Mouse (Mus musculus): ENCODE measurements around the gene Ptprd. TPM values are rescaled to one million over a fixed set of nuclear protein-coding genes. Genes with fewer than 3 reads are reported as not detected.

Gene Ptprd
- polyA plus RNA-seq, 1 experiment from 2014 or later = 96.7 TPM

DNA sequence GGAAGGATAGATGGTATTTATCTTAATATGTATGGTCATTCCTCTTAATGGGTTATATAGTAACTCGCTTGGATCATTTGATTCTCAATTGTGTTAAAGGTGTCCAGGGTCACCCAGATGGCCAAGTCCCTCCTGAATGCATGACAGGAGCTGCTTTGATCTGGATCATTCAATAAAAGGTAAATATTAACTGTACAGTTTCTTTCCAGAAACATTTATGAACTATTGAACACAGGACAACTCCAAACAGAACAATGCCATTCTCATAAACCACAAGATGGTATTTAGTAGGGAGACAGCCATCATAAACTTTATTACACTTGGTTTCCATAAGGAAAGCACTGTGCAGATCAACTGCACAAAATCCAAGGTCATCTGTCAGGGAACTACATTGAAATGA, 2056.0 kb downstream of the Ptprd start:
- H3K9ac ChIP-seq = no peak overlapping the region
- H3K4me1 ChIP-seq (replicated peaks) = no peaks in the 10 kb centered on the region
- H3K27ac ChIP-seq = no peak overlapping the region
- H3K4me3 ChIP-seq = no peak overlapping the region
- H3K36me3 ChIP-seq = no peaks in the 10 kb centered on the region
- no peaks in the 10 kb centered on the region for H3K9me3 ChIP-seq
- no peak overlapping the region for H3K4me2 ChIP-seq
- WGBS = 83% methylated on average over 1 of the region's 1 CpGs
- no peaks in the 10 kb centered on the region for H3K27me3 ChIP-seq
- ATAC-seq (ENCODE audit: low FRiP score) = no peak

DNA sequence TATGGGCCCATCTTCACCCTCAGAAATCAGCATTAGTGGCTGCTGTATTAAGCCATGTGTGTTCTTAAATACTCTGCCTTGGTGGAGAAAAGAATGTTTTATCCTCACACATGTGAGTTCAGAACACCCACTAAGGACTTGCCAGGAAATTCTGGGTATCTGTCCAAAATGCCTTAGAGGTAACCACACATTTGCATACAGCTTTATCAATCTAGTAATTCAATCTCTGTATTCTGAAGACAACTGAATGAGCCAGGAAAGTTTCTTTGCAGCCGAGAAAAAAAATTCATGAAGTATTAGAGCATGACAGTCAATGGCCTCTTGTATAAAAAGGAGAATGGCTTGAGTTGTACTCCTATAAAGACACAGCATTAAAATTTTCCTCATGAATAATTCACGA, 2057.6 kb downstream of the Ptprd start:
- WGBS = 21% methylated on average over 2 of the region's 2 CpGs

DNA sequence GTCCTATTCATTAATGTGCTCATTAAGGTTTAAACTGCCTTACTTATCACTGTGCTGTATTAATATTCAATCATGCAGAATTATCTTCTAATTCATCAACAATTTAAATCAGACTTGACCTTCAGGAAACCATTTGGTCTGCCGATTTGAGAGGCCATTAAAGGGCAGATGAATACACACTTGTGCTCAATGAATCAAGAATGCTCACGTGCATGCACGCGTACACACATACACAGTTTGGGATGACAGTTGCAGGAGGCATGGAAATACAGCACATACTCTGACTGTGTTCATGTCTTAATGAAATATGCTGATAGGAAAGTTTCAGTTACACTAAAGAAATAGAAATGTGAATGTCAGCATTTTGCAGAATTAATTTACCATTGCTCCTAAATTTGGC, 2066.8 kb downstream of the Ptprd start:
- no peak overlapping the region for H3K4me2 ChIP-seq
- H3K36me3 ChIP-seq = no peaks in the 10 kb centered on the region
- H3K27ac ChIP-seq = no peak overlapping the region
- WGBS = 50% methylated on average over 4 of the region's 4 CpGs
- no peaks in the 10 kb centered on the region for H3K27me3 ChIP-seq
- peaks cover 5% of the 10 kb centered on the region; the same call in 1 of the 2 replicates for H3K4me1 ChIP-seq (replicated peaks)
- no peak overlapping the region for H3K9ac ChIP-seq
- no peaks in the 10 kb centered on the region for H3K9me3 ChIP-seq
- no peak overlapping the region for H3K4me3 ChIP-seq
- ATAC-seq (ENCODE audit: low FRiP score) = no peak

More for the DNA sequence above, 2057.6 kb downstream of the Ptprd start:
- Histone ChIP-seq H3K4me1 (replicated peaks) (no peaks in the 10 kb centered on the region), H3K9me3 (no peaks in the 10 kb centered on the region), H3K4me2 (no peak overlapping the region), H3K27ac (no peak overlapping the region), H3K36me3 (no peaks in the 10 kb centered on the region), H3K9ac (no peak overlapping the region), H3K4me3 (no peak overlapping the region), H3K27me3 (no peaks in the 10 kb centered on the region)
- no peak; the same call in 1 of the 2 replicates for ATAC-seq (ENCODE audit: low FRiP score)

DNA sequence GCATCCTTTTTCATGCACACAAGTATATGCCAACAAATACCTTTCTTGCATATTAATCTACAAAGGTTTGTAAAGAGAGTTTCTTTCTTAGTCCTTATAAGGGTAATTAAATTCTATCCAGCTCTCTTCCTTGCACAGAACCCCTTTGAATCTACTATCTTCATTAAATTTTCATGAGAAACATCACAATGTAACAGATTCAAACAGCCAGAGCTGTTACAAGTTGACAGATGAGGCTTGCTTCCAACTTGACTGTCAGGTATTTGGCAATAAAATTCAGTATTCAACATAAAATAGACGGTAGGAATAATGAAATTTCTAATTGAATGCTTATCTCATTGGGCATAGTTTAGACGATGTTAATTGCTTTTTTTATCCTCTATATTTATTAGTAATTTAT, 2067.4 kb downstream of the Ptprd start:
- Histone ChIP-seq H3K27ac (no peak overlapping the region), H3K9ac (no peak overlapping the region), H3K4me3 (no peak overlapping the region), H3K4me1 (replicated peaks) (peaks cover 5% of the 10 kb centered on the region; the same call in 1 of the 2 replicates), H3K4me2 (no peak overlapping the region), H3K9me3 (no peaks in the 10 kb centered on the region), H3K36me3 (no peaks in the 10 kb centered on the region), H3K27me3 (no peaks in the 10 kb centered on the region)
- WGBS = 36% methylated on average over 2 of the region's 2 CpGs
- no peak for ATAC-seq (ENCODE audit: low FRiP score)

DNA sequence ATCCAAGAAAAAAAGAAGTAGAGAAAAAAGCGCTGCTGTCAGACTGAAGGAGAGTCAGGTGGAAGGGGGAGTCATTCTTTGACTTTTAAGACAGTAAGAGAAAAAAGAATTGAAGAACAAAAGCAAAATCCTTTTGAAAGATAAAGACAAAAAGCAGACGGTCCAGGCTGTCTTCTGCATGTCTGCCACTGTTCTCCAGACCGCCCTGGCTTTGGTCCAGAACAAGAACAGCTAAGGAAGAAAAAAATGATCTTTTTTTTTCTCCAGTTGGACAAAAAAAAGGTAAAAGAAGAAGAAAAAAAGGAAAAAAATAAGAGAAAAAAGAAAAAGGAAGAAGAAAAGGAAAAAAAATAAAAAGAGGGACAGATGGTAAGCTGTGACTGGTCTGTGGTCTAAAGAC, 2073.9 kb downstream of the Ptprd start:
- no peak overlapping the region for H3K9ac ChIP-seq
- WGBS = 60% methylated on average over 3 of the region's 3 CpGs
- no peak overlapping the region for H3K27ac ChIP-seq

DNA sequence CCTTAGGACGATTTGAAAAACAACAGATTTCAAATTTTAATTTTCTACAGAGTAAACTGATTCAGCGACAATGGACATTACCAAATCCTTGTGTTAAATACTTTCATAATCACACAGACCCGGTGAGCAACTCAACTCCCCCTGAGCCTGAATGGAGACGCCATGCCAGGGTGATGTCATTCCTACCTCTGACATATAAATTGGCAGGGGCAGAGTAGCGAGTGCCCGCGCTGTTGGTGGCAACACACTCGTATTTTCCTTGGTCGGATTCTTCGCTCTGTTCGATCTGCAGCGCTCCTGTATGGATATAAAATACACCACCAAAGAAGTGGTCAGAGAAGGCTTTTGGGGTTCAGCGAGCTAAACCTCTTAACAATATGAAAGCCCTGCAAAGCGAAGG, 2075.1 kb downstream of the Ptprd start:
- no peak for ATAC-seq (ENCODE audit: low FRiP score)
- H3K36me3 ChIP-seq = no peaks in the 10 kb centered on the region
- H3K4me3 ChIP-seq = no peak overlapping the region
- H3K4me1 ChIP-seq (replicated peaks) = no peaks in the 10 kb centered on the region
- no peak overlapping the region for H3K4me2 ChIP-seq
- no peak overlapping the region for H3K27ac ChIP-seq
- no peaks in the 10 kb centered on the region for H3K27me3 ChIP-seq
- 88% methylated on average over 14 of the region's 14 CpGs for WGBS
- no peak overlapping the region for H3K9ac ChIP-seq
- H3K9me3 ChIP-seq = no peaks in the 10 kb centered on the region

More for the DNA sequence above, 2073.9 kb downstream of the Ptprd start:
- Histone ChIP-seq H3K4me2 (no peak overlapping the region), H3K4me3 (no peak overlapping the region), H3K4me1 (replicated peaks) (no peaks in the 10 kb centered on the region), H3K27me3 (no peaks in the 10 kb centered on the region), H3K36me3 (no peaks in the 10 kb centered on the region), H3K9me3 (no peaks in the 10 kb centered on the region)
- no peak for ATAC-seq (ENCODE audit: low FRiP score)

- no peak overlapping the region for H3K4me2 ChIP-seq
- H3K27me3 ChIP-seq = no peaks in the 10 kb centered on the region
- no peak overlapping the region for H3K9ac ChIP-seq
- H3K4me3 ChIP-seq = no peak overlapping the region
- no peak overlapping the region for H3K27ac ChIP-seq
- H3K4me1 ChIP-seq (replicated peaks) = no peaks in the 10 kb centered on the region
- H3K9me3 ChIP-seq = no peaks in the 10 kb centered on the region
- peaks cover 10% of the 10 kb centered on the region for H3K36me3 ChIP-seq
- 93% methylated on average over 4 of the region's 4 CpGs for whole genome bisulfite sequencing
- no peak for ATAC-seq (ENCODE audit: low FRiP score)
Observed at GRCm38 (mm10) chr4:76091845-76092244, 2119.9 kb downstream of the Ptprd start.

DNA sequence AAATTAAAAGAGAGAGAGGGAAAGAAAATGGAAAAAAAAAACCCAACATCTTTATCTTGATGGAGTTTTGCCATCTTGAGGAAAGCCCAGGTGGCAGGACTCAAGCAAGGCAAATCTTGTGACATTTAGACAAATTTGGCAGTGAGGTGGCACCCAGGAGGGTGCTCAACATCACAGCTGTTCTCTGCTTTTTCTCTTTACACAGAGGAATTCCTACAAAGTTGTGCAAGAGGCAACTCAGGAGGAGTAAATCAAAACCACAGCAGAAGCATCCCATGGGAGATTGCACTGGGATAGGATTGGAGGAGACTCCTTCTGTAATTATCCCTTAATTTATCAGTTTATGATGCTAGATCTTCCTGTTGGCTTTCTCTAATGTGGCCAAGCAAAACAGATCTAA, 2121.9 kb downstream of the Ptprd start:
- Histone ChIP-seq H3K4me3 (no peak overlapping the region), H3K9me3 (no peaks in the 10 kb centered on the region), H3K36me3 (peaks cover 22% of the 10 kb centered on the region), H3K27ac (no peak overlapping the region), H3K27me3 (no peaks in the 10 kb centered on the region), H3K9ac (no peak overlapping the region), H3K4me2 (no peak overlapping the region), H3K4me1 (replicated peaks) (no peaks in the 10 kb centered on the region)
- ATAC-seq (ENCODE audit: low FRiP score) = no peak

- ATAC-seq (ENCODE audit: low FRiP score) = no peak
- H3K4me1 ChIP-seq (replicated peaks) = no peaks in the 10 kb centered on the region
- H3K27ac ChIP-seq = no peak overlapping the region
- no peak overlapping the region for H3K4me2 ChIP-seq
- 88% methylated on average over 1 of the region's 1 CpGs for WGBS
- H3K9ac ChIP-seq = no peak overlapping the region
- H3K9me3 ChIP-seq = no peaks in the 10 kb centered on the region
- H3K36me3 ChIP-seq = peaks cover 13% of the 10 kb centered on the region
- H3K4me3 ChIP-seq = no peak overlapping the region
- H3K27me3 ChIP-seq = no peaks in the 10 kb centered on the region
Observed at GRCm38 (mm10) chr4:76076051-76076450, 2135.7 kb downstream of the Ptprd start.

DNA sequence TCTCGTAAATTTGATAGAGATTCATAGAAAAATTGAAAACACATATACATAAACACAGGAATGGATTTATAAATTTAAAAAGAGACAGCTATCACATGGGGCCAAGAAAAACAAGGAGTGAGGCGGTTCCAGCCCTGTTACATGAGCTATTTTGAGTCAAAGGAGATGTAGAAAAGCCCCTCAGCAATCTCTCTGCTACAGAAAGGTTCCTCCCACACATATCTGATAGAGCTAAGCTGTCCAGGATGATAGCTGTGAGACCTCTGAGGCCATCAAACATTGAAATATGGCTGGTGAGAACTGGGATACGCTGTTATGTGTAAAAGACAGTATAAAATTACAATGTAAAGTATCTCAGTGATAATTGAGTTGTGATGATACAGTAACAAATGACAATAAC, 2138.5 kb downstream of the Ptprd start:
- Histone ChIP-seq H3K4me1 (replicated peaks) (no peaks in the 10 kb centered on the region), H3K9me3 (no peaks in the 10 kb centered on the region), H3K36me3 (peaks cover 11% of the 10 kb centered on the region; the same call in 1 of the 2 replicates), H3K27me3 (no peaks in the 10 kb centered on the region), H3K4me2 (no peak overlapping the region), H3K27ac (no peak overlapping the region), H3K9ac (no peak overlapping the region), H3K4me3 (no peak overlapping the region)
- no peak for ATAC-seq (ENCODE audit: low FRiP score)
- WGBS = 90% methylated on average over 3 of the region's 3 CpGs

DNA sequence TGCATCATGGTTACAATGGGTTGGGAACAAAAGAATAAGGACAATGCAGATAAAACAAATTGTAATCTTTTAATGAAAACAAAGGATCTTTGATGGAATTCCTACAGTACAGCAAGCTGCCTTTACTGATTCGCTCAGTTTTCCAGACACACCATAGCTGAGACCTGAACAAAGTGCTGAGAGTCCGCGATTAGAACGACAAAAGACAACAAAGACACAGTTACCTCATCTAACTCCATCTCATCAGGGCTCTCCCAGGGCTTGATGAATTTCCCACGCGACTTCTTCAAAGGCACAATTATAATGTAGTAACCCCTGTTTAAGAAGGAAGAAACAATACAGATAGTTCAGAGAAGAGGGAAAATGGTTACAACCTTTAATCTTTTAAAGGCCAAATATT, 2140.0 kb downstream of the Ptprd start:
- H3K4me2 ChIP-seq = no peak overlapping the region
- no peak overlapping the region for H3K4me3 ChIP-seq
- H3K27me3 ChIP-seq = no peaks in the 10 kb centered on the region
- WGBS = 69% methylated on average over 6 of the region's 6 CpGs
- no peaks in the 10 kb centered on the region for H3K4me1 ChIP-seq (replicated peaks)
- no peak for ATAC-seq (ENCODE audit: low FRiP score)
- H3K9me3 ChIP-seq = no peaks in the 10 kb centered on the region
- no peak overlapping the region for H3K9ac ChIP-seq
- H3K36me3 ChIP-seq = peaks cover 11% of the 10 kb centered on the region; the same call in 1 of the 2 replicates
- no peak overlapping the region for H3K27ac ChIP-seq

GRCm38 (mm10) chr4:76056836-76057235, 2154.9 kb downstream of the Ptprd start:
- no peaks in the 10 kb centered on the region for H3K4me1 ChIP-seq (replicated peaks)
- no peaks in the 10 kb centered on the region for H3K9me3 ChIP-seq
- H3K36me3 ChIP-seq = no peaks in the 10 kb centered on the region
- H3K9ac ChIP-seq = no peak overlapping the region
- no peaks in the 10 kb centered on the region for H3K27me3 ChIP-seq
- ATAC-seq (ENCODE audit: low FRiP score) = no peak
- no peak overlapping the region for H3K27ac ChIP-seq
- H3K4me2 ChIP-seq = no peak overlapping the region
- WGBS = 72% methylated on average over 2 of the region's 2 CpGs
- no peak overlapping the region for H3K4me3 ChIP-seq

DNA sequence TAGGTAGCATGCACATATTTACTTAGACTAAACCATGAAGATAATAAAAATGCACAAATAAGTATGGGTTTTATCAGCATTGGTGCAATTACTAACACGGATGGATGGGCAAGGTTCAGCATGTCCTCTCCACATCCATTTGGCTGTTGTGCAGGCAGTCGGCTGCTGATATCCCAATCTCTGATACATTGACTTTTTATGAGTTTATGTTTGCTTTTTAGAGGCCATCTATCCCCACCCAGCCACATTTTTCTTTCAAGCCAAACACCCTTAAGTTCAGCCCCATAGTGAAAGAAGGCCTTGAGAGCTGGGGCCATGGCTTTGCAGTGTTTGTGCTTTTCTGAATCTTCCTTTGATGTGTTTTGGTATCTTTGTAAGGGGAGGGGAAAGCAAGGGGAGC, 2166.1 kb downstream of the Ptprd start:
- H3K27ac ChIP-seq = no peak overlapping the region
- no peak for ATAC-seq (ENCODE audit: low FRiP score)
- H3K4me1 ChIP-seq (replicated peaks) = no peaks in the 10 kb centered on the region
- no peak overlapping the region for H3K4me2 ChIP-seq
- no peak overlapping the region for H3K9ac ChIP-seq
- WGBS = 79% methylated on average over 2 of the region's 2 CpGs
- no peaks in the 10 kb centered on the region for H3K27me3 ChIP-seq
- H3K4me3 ChIP-seq = no peak overlapping the region
- no peaks in the 10 kb centered on the region for H3K9me3 ChIP-seq
- peaks cover 3% of the 10 kb centered on the region; the same call in 1 of the 2 replicates for H3K36me3 ChIP-seq

Data from hindbrain, embryonic 13.5 days (tissue).